ENCODE assay signal across 29 mouse cellular contexts in the genomic region with DNA sequence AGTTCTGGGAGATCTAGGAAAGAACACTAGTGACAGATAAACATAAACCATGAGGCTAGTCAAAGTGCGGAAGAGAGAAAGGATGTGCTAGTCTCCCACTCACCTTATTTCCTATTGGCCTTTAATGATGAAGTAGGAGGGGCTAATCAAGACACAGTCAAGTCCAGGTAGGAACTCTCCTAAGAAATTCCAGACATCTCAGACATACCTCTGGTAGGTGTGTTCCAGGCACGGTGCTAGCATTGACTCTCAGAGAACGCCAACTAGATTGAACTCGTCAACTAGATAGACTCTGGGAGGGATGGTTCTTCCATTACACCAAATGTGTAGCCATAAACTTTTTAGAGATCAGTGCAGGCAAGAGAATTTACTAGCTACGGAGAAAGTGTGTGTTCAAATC.
"Had no signal": no experiment of that assay in that cellular context is flagged by ENCODE, and none has a peak within 500 bp of the region (broad histone marks: within the 10 kb centered on the region; RNA-seq: fewer than 3 reads in every experiment).

No protein-coding gene starts in this region.

- H3K4me3 ChIP-seq: gastrocnemius, adult 2 months; heart, embryonic 10.5 days; heart, embryonic 12.5 days; hindbrain, embryonic 10.5 days; hindbrain, embryonic 12.5 days; intestine, embryonic 15.5 days; kidney, embryonic 15.5 days; layer of hippocampus, adult 2 months; limb, embryonic 10.5 days; limb, embryonic 12.5 days; liver, embryonic 13.5 days; liver, embryonic 15.5 days had no signal

- H3K4me2 ChIP-seq: heart, embryonic 12.5 days; hindbrain, embryonic 12.5 days; hindbrain, embryonic 14.5 days; intestine, embryonic 15.5 days; kidney, embryonic 15.5 days; limb, embryonic 12.5 days; liver, embryonic 11.5 days; liver, embryonic 13.5 days; liver, embryonic 15.5 days had no signal

- H3K9me3 ChIP-seq: heart, embryonic 10.5 days; heart, embryonic 12.5 days; hindbrain, embryonic 10.5 days; hindbrain, embryonic 12.5 days; intestine, embryonic 15.5 days; kidney, embryonic 15.5 days; limb, embryonic 10.5 days; limb, embryonic 12.5 days; liver, embryonic 13.5 days; liver, embryonic 15.5 days had no signal

- ATAC-seq: hindbrain, embryonic 16.5 days; inflammation-experienced regulatory T-cells, adult 6 months; intestine, embryonic 15.5 days; intestine, postnatal 0 days; liver, postnatal 0 days had no signal

- DNase-seq: gastrocnemius, adult 2 months; gastrocnemius, postnatal 10 days; gastrocnemius, postnatal 25 days; heart, adult 18-20 months; heart, postnatal 10 days; heart, postnatal 4 days; kidney, adult 18-20 months; kidney, postnatal 14 days; kidney, postnatal 4 days; layer of hippocampus, postnatal 36 days; liver; liver, embryonic 13.5 days; liver, postnatal 0 days had no signal

- H3K9ac ChIP-seq: heart, embryonic 12.5 days; hindbrain, embryonic 12.5 days; hindbrain, embryonic 14.5 days; intestine, embryonic 15.5 days; kidney, embryonic 15.5 days; limb, embryonic 12.5 days; liver, embryonic 13.5 days; liver, embryonic 15.5 days; liver, postnatal 0 days had no signal

- H3K4me1 ChIP-seq: intestine, embryonic 15.5 days; kidney, embryonic 15.5 days; limb, embryonic 10.5 days; limb, embryonic 12.5 days; liver, embryonic 13.5 days; liver, embryonic 15.5 days had no signal

- H3K27me3 ChIP-seq: heart, embryonic 12.5 days; hindbrain, embryonic 12.5 days; intestine, embryonic 15.5 days; kidney, embryonic 15.5 days; limb, embryonic 12.5 days; liver, embryonic 13.5 days; liver, embryonic 15.5 days had no signal

- H3K27ac ChIP-seq: gastrocnemius, adult 2 months; hindbrain, embryonic 10.5 days; hindbrain, embryonic 12.5 days; hindbrain, embryonic 14.5 days; intestine, embryonic 15.5 days; kidney, embryonic 15.5 days; kidney, postnatal 0 days; layer of hippocampus, adult 2 months; limb, embryonic 10.5 days; limb, embryonic 12.5 days; liver, embryonic 13.5 days; liver, embryonic 15.5 days had no signal

- H3K36me3 ChIP-seq: heart, embryonic 10.5 days; heart, embryonic 12.5 days; hindbrain, embryonic 10.5 days; hindbrain, embryonic 12.5 days; intestine, embryonic 15.5 days; kidney, embryonic 15.5 days; limb, embryonic 10.5 days; limb, embryonic 12.5 days; liver, embryonic 13.5 days; liver, embryonic 15.5 days had no signal
